Mouse (Mus musculus) lung, embryonic 15.5 days (tissue): ENCODE data around the gene Eprs. TPM values are rescaled to one million over a fixed set of nuclear protein-coding genes. Genes with fewer than 3 reads are reported as not detected.
"Not testable (repeated sequence)": the region's sequence is repeated elsewhere in the genome, so short reads cannot be mapped to it uniquely, and the experiment has no call there.

Experiments used
- ATAC-seq: fragments of 200-750 bp; cut with Nextera tagmentation; 2 replicates; pipeline ENCODE4 v1.8.0; 2017; ENCODE audit warnings: moderate number of reproducible peaks, borderline replicate concordance; ENCODE audit not compliant: low FRiP score, low TSS enrichment; ENCODE audit errors: extremely low read depth
- H3K27ac ChIP-seq: fragments of 300-500 bp; sonication (generic); 2 replicates; pipeline ENCODE4 v1.5.1; 2015; ENCODE audit warnings: moderate library complexity, mild to moderate bottlenecking, inconsistent platforms
- H3K27me3 ChIP-seq: fragments of 300-500 bp; sonication (generic); 2 replicates; pipeline ENCODE4 v1.6.1; 2015; ENCODE audit warnings: inconsistent platforms
- H3K36me3 ChIP-seq: fragments of 300-500 bp; sonication (generic); 2 replicates; pipeline ENCODE4 v1.6.1; 2015; ENCODE audit warnings: inconsistent platforms
- H3K4me1 ChIP-seq: fragments of 300-500 bp; sonication (generic); 2 replicates; pipeline ENCODE4 v1.6.1; 2015; ENCODE audit warnings: inconsistent platforms
- H3K4me2 ChIP-seq: fragments of 300-500 bp; sonication (generic); 2 replicates; pipeline ENCODE4 v1.6.1; 2015; ENCODE audit warnings: inconsistent platforms, mild to moderate bottlenecking, moderate library complexity
- H3K4me3 ChIP-seq: fragments of 300-500 bp; sonication (generic); 2 replicates; pipeline ENCODE4 v1.5.1; 2015; ENCODE audit warnings: mild to moderate bottlenecking, inconsistent platforms
- H3K9ac ChIP-seq: fragments of 300-500 bp; sonication (generic); 2 replicates; pipeline ENCODE4 v1.6.1; 2015; ENCODE audit warnings: inconsistent platforms
- H3K9me3 ChIP-seq: fragments of 300-500 bp; sonication (generic); 2 replicates; pipeline ENCODE4 v1.6.1; 2016; ENCODE audit warnings: inconsistent platforms
- WGBS: fragments of 180-500 bp; shearing (Covaris S2); methylation state at CpG from one replicate; pipeline ENCODE4 v1.1.7; 2015; 5-methylcytosine and 5-hydroxymethylcytosine counted together
- polyA plus RNA-seq: library from polyadenylated mRNA; unstranded; fragments of >200 nt; fragmentation: Nextera tagmentation; extraction: Ambion mirVana; gene quantifications from 2 replicates; pipeline ENCODE4 v1.2.1, GENCODE M21; 2015

Gene Eprs
- 143 and 148 TPM in 2 replicates for polyA plus RNA-seq

DNA sequence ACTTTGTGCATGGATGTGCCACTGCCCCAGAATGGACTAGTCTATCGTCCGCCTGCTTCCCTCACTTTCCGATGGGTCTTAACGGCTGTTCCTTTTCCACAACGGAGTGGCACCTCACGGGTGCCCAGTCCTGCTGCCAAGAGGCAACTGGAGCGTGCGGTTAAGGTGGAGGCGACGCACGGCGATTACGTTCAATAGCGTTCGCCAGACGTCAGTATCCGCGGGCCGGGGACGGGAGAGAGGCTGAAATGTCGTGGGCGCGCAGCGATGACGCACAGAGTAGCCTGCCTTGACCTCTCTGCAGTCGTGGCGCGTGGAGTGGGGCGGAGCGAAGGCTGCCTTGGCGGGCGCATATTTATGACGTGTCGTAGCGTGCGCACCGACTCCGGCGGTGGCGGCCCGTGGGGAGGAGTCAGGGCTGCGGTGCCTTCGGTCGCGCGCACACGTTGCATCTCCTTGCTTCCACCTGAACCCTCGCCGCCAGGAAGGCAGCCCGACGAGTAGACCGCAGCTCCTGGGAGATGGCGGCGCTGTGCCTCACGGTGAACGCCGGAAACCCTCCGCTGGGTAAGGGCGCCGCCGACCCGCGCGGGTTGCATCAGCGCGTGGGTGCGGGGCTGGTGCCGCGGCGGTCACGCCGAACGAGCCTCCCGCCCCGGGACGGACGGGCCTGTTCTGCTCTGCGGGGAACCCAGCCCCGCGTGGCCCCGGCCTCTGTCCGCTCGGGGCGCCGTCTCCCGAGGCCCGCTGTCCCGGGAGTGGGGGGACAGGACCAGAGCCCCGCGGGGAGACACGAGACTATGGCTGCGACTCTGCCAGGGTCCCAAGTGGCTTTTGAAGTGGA lies at the start of gene Eprs:
Eprs (plus strand) TSS at position 368 of the 844 bp plus-strand sequence.
- no peaks in the 10 kb centered on the region for H3K9me3 ChIP-seq
- H3K27ac ChIP-seq: peak within 1 kb of the TSS; percentile 93
- peak within 1 kb of the TSS; percentile 96 for H3K4me3 ChIP-seq
- under 1% methylated on average over 92 of the region's 92 CpGs for WGBS
- ATAC-seq: peak; percentile 98
- H3K9ac ChIP-seq: peak within 1 kb of the TSS; percentile 93
- peaks cover 7% of the 10 kb centered on the region; the same call in 1 of the 2 replicates for H3K36me3 ChIP-seq
- H3K4me1 ChIP-seq: peaks cover 24% of the 10 kb centered on the region
- H3K4me2 ChIP-seq: peak within 1 kb of the TSS; percentile 75
- no peaks in the 10 kb centered on the region for H3K27me3 ChIP-seq

DNA sequence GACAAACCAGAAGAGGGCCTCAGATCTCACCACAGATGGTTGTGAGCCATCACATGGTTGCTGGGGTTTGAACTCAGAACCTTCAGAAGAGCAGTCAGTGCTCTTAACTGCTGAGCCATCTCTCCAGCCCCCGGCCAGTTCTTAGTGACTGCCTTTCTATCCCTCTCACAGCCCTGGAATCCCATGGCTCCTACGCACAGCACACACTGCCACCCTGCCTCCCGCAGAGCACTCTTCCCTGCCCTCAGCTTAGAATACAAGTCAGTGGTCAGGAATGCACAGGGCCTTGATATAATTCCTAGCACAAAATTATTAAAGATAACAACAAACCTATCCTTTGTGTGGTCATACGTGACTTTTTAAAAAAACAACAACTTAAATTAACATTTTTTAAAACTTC lies 48.3 kb upstream of the Eprs start:
- no peak overlapping the region for H3K4me3 ChIP-seq
- H3K27ac ChIP-seq: no peak overlapping the region
- no peaks in the 10 kb centered on the region for H3K9me3 ChIP-seq
- no peak overlapping the region for H3K4me2 ChIP-seq
- no peak for ATAC-seq
- H3K9ac ChIP-seq: no peak overlapping the region
- H3K36me3 ChIP-seq: peaks cover 48% of the 10 kb centered on the region
- no peaks in the 10 kb centered on the region for H3K4me1 ChIP-seq
- H3K27me3 ChIP-seq: no peaks in the 10 kb centered on the region
- 94% methylated on average over 4 of the region's 4 CpGs for WGBS

DNA sequence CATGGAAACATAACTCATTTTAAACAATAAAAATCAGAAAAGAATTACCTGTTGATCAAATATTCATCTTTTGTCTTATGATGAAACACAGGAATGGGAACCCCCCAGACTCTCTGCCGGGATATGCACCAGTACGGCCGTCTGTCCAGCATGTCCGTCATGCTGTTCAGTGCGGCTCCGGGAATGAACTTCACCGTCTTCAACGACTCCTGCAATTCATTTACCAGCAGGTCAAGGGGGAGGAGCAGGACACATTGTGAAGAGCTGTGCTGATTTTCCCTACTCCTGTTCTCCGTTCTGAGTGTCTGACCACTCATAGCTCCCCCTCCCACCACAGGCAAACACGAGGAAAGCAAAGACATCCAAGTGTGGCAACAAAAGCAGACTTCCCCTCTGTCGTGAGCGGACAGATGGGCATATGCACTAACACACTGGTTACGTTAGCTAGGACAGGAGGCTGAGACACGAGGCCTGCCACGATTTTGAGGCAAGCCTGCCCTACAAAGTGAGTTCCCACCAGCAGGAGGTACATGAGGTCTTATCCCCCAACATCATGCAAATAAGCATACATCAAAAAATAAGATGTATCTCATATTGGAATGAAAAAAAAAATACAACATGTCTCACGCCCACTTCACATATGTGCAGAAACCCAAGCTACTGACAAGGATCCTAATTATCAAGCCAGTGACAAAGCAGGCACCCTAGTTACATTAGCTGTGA lies 46.8 kb upstream of the Eprs start:
- no peak for ATAC-seq
- no peak overlapping the region for H3K4me3 ChIP-seq
- no peak overlapping the region for H3K27ac ChIP-seq
- H3K9me3 ChIP-seq: no peaks in the 10 kb centered on the region
- no peak overlapping the region for H3K4me2 ChIP-seq
- no peak overlapping the region for H3K9ac ChIP-seq
- WGBS: 71% methylated on average over 16 of the region's 16 CpGs
- no peaks in the 10 kb centered on the region for H3K27me3 ChIP-seq
- peaks cover 60% of the 10 kb centered on the region for H3K36me3 ChIP-seq
- H3K4me1 ChIP-seq: no peaks in the 10 kb centered on the region

DNA sequence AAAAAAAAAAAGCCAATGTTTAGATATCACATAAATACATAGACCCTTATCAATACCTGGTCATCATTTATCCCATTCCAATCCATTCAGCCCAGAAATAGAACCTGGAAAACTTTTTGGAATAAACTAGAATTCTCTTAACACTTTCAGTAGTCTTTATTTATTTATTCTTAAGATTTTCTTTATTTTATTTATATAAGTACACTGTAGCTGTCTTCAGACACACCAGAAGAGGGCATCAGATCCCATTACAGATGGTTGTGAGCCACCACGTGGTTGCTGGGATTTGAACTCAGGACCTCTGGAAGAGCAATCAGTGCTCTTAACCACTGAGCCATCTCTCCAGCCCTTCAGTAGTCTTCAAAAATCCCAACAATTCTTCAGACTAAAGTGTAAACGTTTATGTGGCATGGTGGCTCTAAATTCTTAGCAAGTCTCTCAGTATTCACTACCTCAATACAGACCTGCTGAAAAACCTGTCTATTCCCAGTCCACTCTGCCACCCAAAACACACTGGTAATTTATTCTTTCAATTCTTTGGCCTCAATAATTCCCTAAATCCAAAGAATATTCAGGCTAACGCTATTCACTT lies 35.0 kb upstream of the Eprs start:
- 40% methylated on average over 3 of the region's 3 CpGs for WGBS
- H3K27ac ChIP-seq, H3K9me3 ChIP-seq, H3K27me3 ChIP-seq, ATAC-seq: not testable (repeated sequence)
- Histone ChIP-seq H3K36me3 (peaks cover 37% of the 10 kb centered on the region), H3K4me3 (peak overlapping the region; percentile 82), H3K9ac (peak overlapping the region; percentile 86; the same call in 1 of the 2 replicates), H3K4me1 (peaks cover 18% of the 10 kb centered on the region), H3K4me2 (peak overlapping the region; percentile 60)

DNA sequence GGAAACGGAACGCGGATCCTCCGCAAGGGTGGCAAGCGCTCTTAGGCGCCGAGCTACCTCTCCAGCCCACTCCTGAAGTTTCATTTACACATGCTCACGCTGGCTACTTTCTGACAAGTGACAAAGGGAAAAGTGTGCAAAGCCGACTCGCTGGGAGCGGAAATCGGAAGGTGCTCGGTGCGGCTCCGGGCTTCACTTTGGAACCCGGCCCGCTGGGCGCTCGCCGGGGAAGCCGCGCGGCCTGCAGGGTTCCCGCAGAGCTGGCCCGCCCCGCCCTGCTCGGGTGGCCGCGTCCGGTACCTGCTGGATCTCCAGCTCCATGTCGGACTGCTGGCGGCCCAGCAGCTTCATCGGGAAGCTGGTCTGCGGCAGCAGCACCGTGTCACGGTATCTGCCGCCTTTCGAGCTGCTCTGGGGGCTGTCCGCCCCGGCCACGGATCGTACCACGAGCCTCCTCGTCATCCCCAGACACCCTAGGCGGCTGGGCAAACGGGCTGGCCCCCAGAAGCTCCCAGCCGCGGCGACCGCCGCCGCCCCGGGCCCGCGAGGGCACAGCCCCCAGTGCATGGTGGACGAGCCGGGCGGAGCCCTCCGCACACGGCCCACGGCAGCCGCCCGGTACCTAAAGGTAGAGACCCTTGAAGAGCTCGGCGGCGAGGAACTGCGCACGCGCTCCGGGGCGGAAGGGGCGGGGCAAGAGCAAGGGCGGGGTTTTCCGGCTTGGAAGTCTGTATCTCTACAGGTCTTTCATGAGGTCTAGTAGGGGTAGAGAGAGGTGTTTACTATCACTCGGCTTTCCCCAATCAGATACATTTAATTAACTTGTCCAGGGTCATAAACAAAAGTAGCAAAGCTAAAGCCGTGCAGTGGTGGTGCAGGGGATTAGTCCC lies 33.9 kb upstream of the Eprs start, which contains the start of gene Iars2:
Iars2 (minus strand) TSS at position 676 of the 890 bp plus-strand sequence.
- Histone ChIP-seq H3K27ac (peak within 1 kb of the TSS; percentile 95), H3K4me1 (peaks cover 24% of the 10 kb centered on the region), H3K27me3 (no peaks in the 10 kb centered on the region), H3K36me3 (peaks cover 27% of the 10 kb centered on the region), H3K4me2 (peak within 1 kb of the TSS; percentile 60), H3K9ac (peak within 1 kb of the TSS; percentile 86), H3K9me3 (no peaks in the 10 kb centered on the region), H3K4me3 (peak within 1 kb of the TSS; percentile 82)
- under 1% methylated on average over 76 of the region's 76 CpGs for WGBS
- ATAC-seq: peak; percentile 89

DNA sequence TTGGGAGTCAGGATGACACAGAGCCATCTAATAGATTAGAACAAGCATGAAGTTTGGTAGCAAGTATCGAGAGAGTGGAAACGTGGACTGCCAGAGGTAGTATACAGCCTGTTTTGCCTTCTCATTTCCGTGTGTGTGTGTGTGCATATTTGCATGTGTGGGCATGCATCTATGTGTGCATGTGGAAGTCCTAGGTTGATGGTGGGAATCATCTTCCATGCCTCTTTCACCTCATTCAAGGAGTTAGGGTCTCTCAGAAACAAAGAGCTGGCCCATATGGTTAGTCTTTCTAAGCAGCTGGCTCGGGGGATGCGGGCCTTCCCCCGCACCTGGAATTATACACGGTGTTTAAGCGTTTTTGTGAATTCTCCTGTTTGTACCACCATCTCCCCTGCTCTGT lies 33.0 kb upstream of the Eprs start:
- H3K27ac ChIP-seq: no peak overlapping the region
- H3K9ac ChIP-seq: no peak overlapping the region
- no peak for ATAC-seq
- peaks cover 24% of the 10 kb centered on the region for H3K4me1 ChIP-seq
- peak overlapping the region; percentile 60; the same call in 1 of the 2 replicates for H3K4me2 ChIP-seq
- no peaks in the 10 kb centered on the region for H3K9me3 ChIP-seq
- H3K36me3 ChIP-seq: peaks cover 20% of the 10 kb centered on the region
- H3K4me3 ChIP-seq: 0 out of 2 replicates have a peak overlapping the region, but pooled peaks have one; percentile 82
- 91% methylated on average over 8 of the region's 8 CpGs for whole genome bisulfite sequencing
- H3K27me3 ChIP-seq: no peaks in the 10 kb centered on the region

DNA sequence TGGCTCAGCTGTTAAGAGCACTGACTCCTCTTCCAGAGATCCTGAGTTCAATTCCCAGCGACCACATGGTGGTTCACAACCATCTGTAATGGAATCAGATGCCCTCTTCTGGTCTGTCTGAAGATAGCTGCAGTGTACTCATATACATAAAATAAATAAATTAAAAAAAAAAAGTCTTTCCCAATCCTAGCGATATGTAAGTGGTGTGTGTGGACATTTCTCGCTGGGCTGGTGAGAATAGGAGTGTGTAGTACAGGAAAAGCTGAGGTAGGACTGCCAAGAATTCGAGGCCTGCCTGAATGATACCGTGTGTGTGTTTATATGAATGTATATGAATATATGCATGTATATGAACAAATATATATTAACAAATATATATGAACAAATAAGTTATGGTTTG lies 31.5 kb upstream of the Eprs start:
- WGBS: 35% methylated on average over 5 of the region's 5 CpGs
- ATAC-seq: no peak
- Histone ChIP-seq H3K36me3 (peaks cover 7% of the 10 kb centered on the region; the same call in 1 of the 2 replicates), H3K27ac (no peak overlapping the region), H3K4me1 (peaks cover 24% of the 10 kb centered on the region), H3K4me2 (peak overlapping the region; percentile 70), H3K4me3 (peak overlapping the region; percentile 68; the same call in 1 of the 2 replicates), H3K27me3 (no peaks in the 10 kb centered on the region), H3K9ac (no peak overlapping the region), H3K9me3 (no peaks in the 10 kb centered on the region)

DNA sequence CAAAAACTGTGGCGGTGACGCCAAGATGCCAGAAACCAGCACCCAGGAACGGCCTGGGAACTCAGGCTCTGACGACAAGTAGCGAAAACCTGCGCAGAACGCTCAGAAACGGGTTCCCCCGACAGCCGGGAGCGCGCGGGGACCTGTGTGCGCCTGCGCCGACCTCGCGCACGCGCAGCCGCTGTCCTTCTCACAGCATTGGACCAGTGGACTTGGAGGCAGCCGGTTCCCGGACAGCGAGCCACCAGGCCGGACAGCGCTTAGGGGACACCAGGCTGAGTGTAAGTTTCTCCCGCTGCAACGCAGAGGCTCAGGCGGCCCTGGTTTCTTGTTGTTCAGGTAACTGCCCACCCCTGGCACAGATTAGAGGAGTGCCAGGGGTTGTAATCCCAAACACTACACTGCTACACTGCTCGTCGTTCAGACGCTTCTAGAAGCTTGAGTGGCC lies 30.8 kb upstream of the Eprs start, which contains the start of gene Bpnt1:
Bpnt1 (plus strand) TSS at position 167 of the 448 bp plus-strand sequence.
- Histone ChIP-seq H3K36me3 (0 out of 2 replicates have a peak, but pooled peaks cover 2% of the 10 kb centered on the region), H3K27me3 (no peaks in the 10 kb centered on the region), H3K9me3 (no peaks in the 10 kb centered on the region), H3K4me3 (peak within 1 kb of the TSS; percentile 68), H3K4me2 (peak within 1 kb of the TSS; percentile 70), H3K9ac (peak within 1 kb of the TSS; percentile 82), H3K4me1 (peaks cover 24% of the 10 kb centered on the region), H3K27ac (peak within 1 kb of the TSS; percentile 83)
- ATAC-seq: peak; percentile 90
- WGBS: under 1% methylated on average over 32 of the region's 32 CpGs

DNA sequence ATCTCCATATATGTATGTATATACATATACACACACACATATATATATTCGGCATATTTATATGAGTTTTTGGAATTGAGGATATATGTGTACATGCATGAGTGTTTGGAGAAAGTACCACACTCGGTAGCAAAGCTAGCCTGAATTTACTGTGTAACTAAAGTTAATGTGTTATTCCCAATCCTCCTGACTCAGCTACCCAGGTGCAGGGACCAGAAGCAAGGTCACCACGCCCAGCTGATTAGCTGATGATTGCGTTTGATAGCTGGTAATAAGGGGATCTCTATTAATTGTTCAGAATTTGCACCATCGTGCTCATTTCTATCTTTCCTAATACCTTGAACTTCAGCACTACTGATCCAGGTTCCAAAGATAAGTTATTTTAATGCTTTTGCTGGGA lies 29.2 kb upstream of the Eprs start:
- Histone ChIP-seq H3K36me3 (no peaks in the 10 kb centered on the region), H3K4me1 (peaks cover 17% of the 10 kb centered on the region), H3K27ac (no peak overlapping the region), H3K9me3 (no peaks in the 10 kb centered on the region), H3K4me3 (no peak overlapping the region), H3K4me2 (no peak overlapping the region), H3K27me3 (no peaks in the 10 kb centered on the region), H3K9ac (no peak overlapping the region)
- WGBS: 86% methylated on average over 5 of the region's 5 CpGs
- ATAC-seq: no peak

DNA sequence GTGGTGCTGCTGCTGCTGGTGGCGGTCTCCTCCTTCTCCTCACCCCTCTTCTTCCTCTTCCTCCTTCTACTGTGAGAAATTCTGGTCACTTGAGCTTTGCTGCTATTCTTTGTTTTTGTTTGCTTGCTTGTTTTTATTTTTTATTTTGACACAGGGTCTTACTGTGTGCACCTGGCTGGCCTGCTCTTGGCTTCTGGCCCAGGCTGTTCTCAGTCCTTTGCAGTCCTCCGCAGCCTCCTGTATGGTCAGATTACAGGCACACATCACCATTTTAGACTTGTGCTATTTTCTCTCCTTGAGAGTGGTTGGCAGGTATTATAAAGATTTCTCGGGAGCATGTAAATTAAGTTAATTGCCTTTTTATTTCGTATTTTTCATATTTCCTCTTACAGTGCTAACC lies 28.7 kb upstream of the Eprs start:
- Histone ChIP-seq H3K36me3 (no peaks in the 10 kb centered on the region), H3K9ac (no peak overlapping the region), H3K27me3 (no peaks in the 10 kb centered on the region), H3K27ac (no peak overlapping the region), H3K4me3 (no peak overlapping the region), H3K4me2 (no peak overlapping the region), H3K4me1 (peaks cover 17% of the 10 kb centered on the region), H3K9me3 (no peaks in the 10 kb centered on the region)
- no peak for ATAC-seq
- WGBS: 90% methylated on average over 4 of the region's 4 CpGs
